Mouse (Mus musculus) olfactory bulb, adult 2 months (tissue): ENCODE results near the gene Gpr61.

Experiments used
- CTCF ChIP-seq: fragments of 200-500 bp; IDR thresholded peaks from 2 replicates; pipeline ENCODE4 v1.5.1; 2012; ENCODE audit warnings: low read depth, mild to moderate bottlenecking, low read length, moderate library complexity; ENCODE audit not compliant: insufficient read depth
- POLR2A ChIP-seq: fragments of 200-500 bp; IDR thresholded peaks from 2 replicates; pipeline ENCODE4 v1.6.1; 2012; ENCODE audit warnings: mild to moderate bottlenecking, low read depth, low read length, moderate library complexity; ENCODE audit not compliant: insufficient read depth

- TF ChIP-seq CTCF: no peak
- TF ChIP-seq POLR2A: no peak
Observed at GRCm38 (mm10) chr3:108165532-108166315, 11.0 kb upstream of the Gpr61 start.
